Mouse (Mus musculus): Measurements from ENCODE around the gene Hcfc1r1. TPM values are rescaled to one million over a fixed set of nuclear protein-coding genes. Genes with fewer than 3 reads are reported as not detected.
A peak's percentile ranks its signal among the peaks of the same experiment; 100 is the strongest.

The Hcfc1r1 gene
- polyA plus RNA-seq, 1 experiment from 2014 or later = 107 TPM

- Histone ChIP-seq H3K36me3 (ENCODE audit: control insufficient read depth, insufficient read depth, low read length) (no peaks in the 10 kb centered on the region), H3K4me2 (ENCODE audit: low read length) (peak overlapping the region; percentile 100), H3K4me3 (ENCODE audit: low read depth, low read length) (peak overlapping the region; percentile 70), H3K4me1 (ENCODE audit: control insufficient read depth, insufficient read depth, low read length) (no peaks in the 10 kb centered on the region), H3K27ac (ENCODE audit: low read depth, low read length) (no peak overlapping the region), H3K9me3 (replicated peaks; ENCODE audit: control insufficient read depth, low read length) (no peaks in the 10 kb centered on the region), H3K27me3 (replicated peaks; ENCODE audit: control insufficient read depth, insufficient read depth, low read length) (peaks cover 27% of the 10 kb centered on the region), H3K9ac (ENCODE audit: low read length) (peak overlapping the region; percentile 67)
- DNase-seq (ENCODE audit: low spot score) (peak; percentile 17), ATAC-seq (peak; percentile 15; the same call in 1 of the 2 replicates)
- WGBS = under 1% methylated on average over 73 of the region's 101 CpGs
Observed at GRCm38 (mm10) chr17:23699131-23700077, 26.0 kb downstream of the Hcfc1r1 start.

GRCm38 (mm10) chr17:23700079-23700478 lies 26.7 kb downstream of the Hcfc1r1 start:
- peak; percentile 93 for DNase-seq (ENCODE audit: low spot score)

GRCm38 (mm10) chr17:23703301-23703700 lies 29.9 kb downstream of the Hcfc1r1 start:
- ATAC-seq (no peak), DNase-seq (ENCODE audit: low spot score) (no peak)
- Histone ChIP-seq H3K4me1 (ENCODE audit: control insufficient read depth, insufficient read depth, low read length) (no peaks in the 10 kb centered on the region), H3K4me3 (ENCODE audit: low read depth, low read length) (no peak overlapping the region), H3K9ac (ENCODE audit: low read length) (no peak overlapping the region), H3K9me3 (replicated peaks; ENCODE audit: control insufficient read depth, low read length) (no peaks in the 10 kb centered on the region), H3K27me3 (replicated peaks; ENCODE audit: control insufficient read depth, insufficient read depth, low read length) (peaks cover 18% of the 10 kb centered on the region), H3K27ac (ENCODE audit: low read depth, low read length) (no peak overlapping the region), H3K4me2 (ENCODE audit: low read length) (no peak overlapping the region), H3K36me3 (ENCODE audit: control insufficient read depth, insufficient read depth, low read length) (no peaks in the 10 kb centered on the region)
- WGBS = 81% methylated on average over 9 of the region's 9 CpGs

More at GRCm38 (mm10) chr17:23700079-23700478, 26.7 kb downstream of the Hcfc1r1 start:
- no peaks in the 10 kb centered on the region for H3K4me1 ChIP-seq (ENCODE audit: control insufficient read depth, insufficient read depth, low read length)
- peaks cover 27% of the 10 kb centered on the region for H3K27me3 ChIP-seq (replicated peaks; ENCODE audit: control insufficient read depth, insufficient read depth, low read length)
- peak; percentile 97 for ATAC-seq
- H3K9ac ChIP-seq (ENCODE audit: low read length) = peak overlapping the region; percentile 67
- H3K36me3 ChIP-seq (ENCODE audit: control insufficient read depth, insufficient read depth, low read length) = no peaks in the 10 kb centered on the region
- peak overlapping the region; percentile 100 for H3K4me2 ChIP-seq (ENCODE audit: low read length)
- under 1% methylated on average over 28 of the region's 28 CpGs for WGBS
- peak overlapping the region; percentile 70 for H3K4me3 ChIP-seq (ENCODE audit: low read depth, low read length)
- H3K27ac ChIP-seq (ENCODE audit: low read depth, low read length) = no peak overlapping the region
- no peaks in the 10 kb centered on the region for H3K9me3 ChIP-seq (replicated peaks; ENCODE audit: control insufficient read depth, low read length)

GRCm38 (mm10) chr17:23704741-23705140 lies 31.3 kb downstream of the Hcfc1r1 start:
- DNase-seq (ENCODE audit: low spot score) = peak; percentile 61
- no peak overlapping the region for H3K4me3 ChIP-seq (ENCODE audit: low read depth, low read length)
- H3K36me3 ChIP-seq (ENCODE audit: control insufficient read depth, insufficient read depth, low read length) = no peaks in the 10 kb centered on the region
- H3K9me3 ChIP-seq (replicated peaks; ENCODE audit: control insufficient read depth, low read length) = no peaks in the 10 kb centered on the region
- peaks cover 7% of the 10 kb centered on the region; the same call in 1 of the 2 replicates for H3K27me3 ChIP-seq (replicated peaks; ENCODE audit: control insufficient read depth, insufficient read depth, low read length)
- 54% methylated on average over 7 of the region's 7 CpGs for WGBS
- no peaks in the 10 kb centered on the region for H3K4me1 ChIP-seq (ENCODE audit: control insufficient read depth, insufficient read depth, low read length)
- ATAC-seq = no peak
- H3K4me2 ChIP-seq (ENCODE audit: low read length) = no peak overlapping the region
- H3K27ac ChIP-seq (ENCODE audit: low read depth, low read length) = no peak overlapping the region
- no peak overlapping the region for H3K9ac ChIP-seq (ENCODE audit: low read length)

GRCm38 (mm10) chr17:23705525-23706104 lies 32.2 kb downstream of the Hcfc1r1 start:
- Histone ChIP-seq H3K27me3 (replicated peaks; ENCODE audit: control insufficient read depth, insufficient read depth, low read length) (peaks cover 6% of the 10 kb centered on the region; the same call in 1 of the 2 replicates), H3K4me1 (ENCODE audit: control insufficient read depth, insufficient read depth, low read length) (no peaks in the 10 kb centered on the region), H3K4me2 (ENCODE audit: low read length) (no peak overlapping the region), H3K9me3 (replicated peaks; ENCODE audit: control insufficient read depth, low read length) (no peaks in the 10 kb centered on the region), H3K4me3 (ENCODE audit: low read depth, low read length) (no peak overlapping the region), H3K27ac (ENCODE audit: low read depth, low read length) (no peak overlapping the region), H3K9ac (ENCODE audit: low read length) (no peak overlapping the region), H3K36me3 (ENCODE audit: control insufficient read depth, insufficient read depth, low read length) (no peaks in the 10 kb centered on the region)
- 80% methylated on average over 7 of the region's 7 CpGs for WGBS
- DNase-seq (ENCODE audit: low spot score) (no peak), ATAC-seq (no peak)

GRCm38 (mm10) chr17:23706212-23706611 lies 32.8 kb downstream of the Hcfc1r1 start:
- peak; percentile 75 for ATAC-seq
- no peak overlapping the region for H3K4me3 ChIP-seq (ENCODE audit: low read depth, low read length)
- no peaks in the 10 kb centered on the region for H3K4me1 ChIP-seq (ENCODE audit: control insufficient read depth, insufficient read depth, low read length)
- peak; percentile 83 for DNase-seq (ENCODE audit: low spot score)
- no peak overlapping the region for H3K4me2 ChIP-seq (ENCODE audit: low read length)
- H3K9me3 ChIP-seq (replicated peaks; ENCODE audit: control insufficient read depth, low read length) = no peaks in the 10 kb centered on the region
- H3K9ac ChIP-seq (ENCODE audit: low read length) = no peak overlapping the region
- peaks cover under 1% of the 10 kb centered on the region; the same call in 1 of the 2 replicates for H3K27me3 ChIP-seq (replicated peaks; ENCODE audit: control insufficient read depth, insufficient read depth, low read length)
- no peaks in the 10 kb centered on the region for H3K36me3 ChIP-seq (ENCODE audit: control insufficient read depth, insufficient read depth, low read length)
- WGBS = 0% methylated on average over 3 of the region's 3 CpGs
- no peak overlapping the region for H3K27ac ChIP-seq (ENCODE audit: low read depth, low read length)

- Histone ChIP-seq H3K4me2 (ENCODE audit: low read length) (no peak overlapping the region), H3K4me3 (ENCODE audit: low read depth, low read length) (no peak overlapping the region), H3K9ac (ENCODE audit: low read length) (no peak overlapping the region), H3K4me1 (ENCODE audit: control insufficient read depth, insufficient read depth, low read length) (no peaks in the 10 kb centered on the region), H3K36me3 (ENCODE audit: control insufficient read depth, insufficient read depth, low read length) (no peaks in the 10 kb centered on the region), H3K9me3 (replicated peaks; ENCODE audit: control insufficient read depth, low read length) (no peaks in the 10 kb centered on the region), H3K27me3 (replicated peaks; ENCODE audit: control insufficient read depth, insufficient read depth, low read length) (no peaks in the 10 kb centered on the region), H3K27ac (ENCODE audit: low read depth, low read length) (no peak overlapping the region)
- WGBS = 57% methylated on average over 2 of the region's 2 CpGs
- ATAC-seq (no peak), DNase-seq (ENCODE audit: low spot score) (no peak)
Observed at GRCm38 (mm10) chr17:23717003-23717402, 43.6 kb downstream of the Hcfc1r1 start.

- ATAC-seq = no peak
- 33% methylated on average over 1 of the region's 1 CpGs for WGBS
- no peak overlapping the region for H3K4me3 ChIP-seq (ENCODE audit: low read depth, low read length)
- H3K27ac ChIP-seq (ENCODE audit: low read depth, low read length) = no peak overlapping the region
- no peak overlapping the region for H3K4me2 ChIP-seq (ENCODE audit: low read length)
- no peaks in the 10 kb centered on the region for H3K27me3 ChIP-seq (replicated peaks; ENCODE audit: control insufficient read depth, insufficient read depth, low read length)
- no peaks in the 10 kb centered on the region for H3K4me1 ChIP-seq (ENCODE audit: control insufficient read depth, insufficient read depth, low read length)
- no peaks in the 10 kb centered on the region for H3K36me3 ChIP-seq (ENCODE audit: control insufficient read depth, insufficient read depth, low read length)
- no peak overlapping the region for H3K9ac ChIP-seq (ENCODE audit: low read length)
- no peaks in the 10 kb centered on the region for H3K9me3 ChIP-seq (replicated peaks; ENCODE audit: control insufficient read depth, low read length)
- DNase-seq (ENCODE audit: low spot score) = no peak
Observed at GRCm38 (mm10) chr17:23719455-23719854, 46.1 kb downstream of the Hcfc1r1 start.

- no peaks in the 10 kb centered on the region for H3K27me3 ChIP-seq (replicated peaks; ENCODE audit: control insufficient read depth, insufficient read depth, low read length)
- H3K9me3 ChIP-seq (replicated peaks; ENCODE audit: control insufficient read depth, low read length) = no peaks in the 10 kb centered on the region
- no peak for DNase-seq (ENCODE audit: low spot score)
- no peak for ATAC-seq
- no peak overlapping the region for H3K4me3 ChIP-seq (ENCODE audit: low read depth, low read length)
- H3K27ac ChIP-seq (ENCODE audit: low read depth, low read length) = no peak overlapping the region
- no peak overlapping the region for H3K9ac ChIP-seq (ENCODE audit: low read length)
- H3K4me1 ChIP-seq (ENCODE audit: control insufficient read depth, insufficient read depth, low read length) = peaks cover 7% of the 10 kb centered on the region; the same call in 1 of the 2 replicates
- H3K36me3 ChIP-seq (ENCODE audit: control insufficient read depth, insufficient read depth, low read length) = no peaks in the 10 kb centered on the region
- 80% methylated on average over 2 of the region's 2 CpGs for WGBS
- no peak overlapping the region for H3K4me2 ChIP-seq (ENCODE audit: low read length)
Observed at GRCm38 (mm10) chr17:23721886-23722285, 48.5 kb downstream of the Hcfc1r1 start.

Measured in forebrain, embryonic 14.5 days (tissue).